Mouse (Mus musculus): ENCODE results near the gene Slx4ip.

GRCm38 (mm10) chr2:137086621-137087395, 195.8 kb downstream of the Slx4ip start:
- TF ChIP-seq CTCF (IDR thresholded peaks at IDR 0.05; ENCODE audit: extremely low read depth, insufficient read depth, insufficient read length, insufficient replicate concordance) (no peak), POLR2A (IDR thresholded peaks at IDR 0.05; ENCODE audit: low read depth, low read length) (no peak)
